13 mouse cellular contexts compared by ENCODE assay signal in genomic region chr3:60589361-60589760, GRCm38 (mm10).
DNase-seq lines count a peak whose midpoint lies in the region; ATAC-seq and TF ChIP-seq lines count a peak whose summit lies in the region.
"Had no signal": no experiment of that assay in that cellular context is flagged by ENCODE, and none has a peak within 500 bp of the region (broad histone marks: within the 10 kb centered on the region; RNA-seq: fewer than 3 reads in every experiment).

No protein-coding gene starts in this region.

- no peaks in the 10 kb centered on the region for H3K4me1 ChIP-seq in forebrain, postnatal 0 days (ENCODE audit: insufficient read depth)
- peaks cover 12% of the 10 kb centered on the region for H3K4me1 ChIP-seq in forebrain, embryonic 10.5 days
- H3K4me1 ChIP-seq in neural tube, embryonic 13.5 days (replicated peaks) = peaks cover 31% of the 10 kb centered on the region
- H3K4me1 ChIP-seq: midbrain, embryonic 12.5 days had no signal

- no peaks in the 10 kb centered on the region for H3K9me3 ChIP-seq in forebrain, postnatal 0 days (ENCODE audit: low read length)
- no peaks in the 10 kb centered on the region for H3K9me3 ChIP-seq in forebrain, embryonic 10.5 days
- H3K9me3 ChIP-seq in neural tube, embryonic 13.5 days = no peaks in the 10 kb centered on the region
- H3K9me3 ChIP-seq: heart, embryonic 10.5 days; limb, embryonic 15.5 days; midbrain, embryonic 12.5 days; stomach, embryonic 15.5 days had no signal

- H3K4me2 ChIP-seq in forebrain, postnatal 0 days (ENCODE audit: low read depth) = no peak overlapping the region
- no peak overlapping the region for H3K4me2 ChIP-seq in neural tube, embryonic 13.5 days
- H3K4me2 ChIP-seq: limb, embryonic 15.5 days; midbrain, embryonic 12.5 days; stomach, embryonic 15.5 days had no signal

- no peak overlapping the region for H3K9ac ChIP-seq in forebrain, postnatal 0 days
- H3K9ac ChIP-seq in neural tube, embryonic 13.5 days = no peak overlapping the region
- H3K9ac ChIP-seq: limb, embryonic 15.5 days; midbrain, embryonic 12.5 days; stomach, embryonic 15.5 days had no signal

- H3K36me3 ChIP-seq in forebrain, postnatal 0 days (ENCODE audit: insufficient read depth) = no peaks in the 10 kb centered on the region
- H3K36me3 ChIP-seq in forebrain, embryonic 10.5 days (replicated peaks) = no peaks in the 10 kb centered on the region
- H3K36me3 ChIP-seq in neural tube, embryonic 13.5 days = no peaks in the 10 kb centered on the region
- H3K36me3 ChIP-seq: heart, embryonic 10.5 days; limb, embryonic 15.5 days; midbrain, embryonic 12.5 days; stomach, embryonic 15.5 days had no signal

- peak; percentile 40; the same call in 1 of the 2 replicates for ATAC-seq in forebrain, postnatal 0 days
- 0 out of 2 replicates have a peak, but pooled peaks have one; percentile 56 for ATAC-seq in neural tube, embryonic 13.5 days (ENCODE audit: low read depth)

- no peak overlapping the region for H3K27ac ChIP-seq in forebrain, postnatal 0 days (ENCODE audit: low read depth, low read length)
- H3K27ac ChIP-seq in forebrain, embryonic 10.5 days = no peak overlapping the region
- H3K27ac ChIP-seq in neural tube, embryonic 13.5 days (replicated peaks) = no peak overlapping the region
- H3K27ac ChIP-seq in layer of hippocampus, adult 2 months = no peak overlapping the region
- H3K27ac ChIP-seq: heart, embryonic 10.5 days; limb, embryonic 15.5 days; midbrain, embryonic 12.5 days; stomach, embryonic 15.5 days had no signal

- H3K4me3 ChIP-seq in forebrain, postnatal 0 days (ENCODE audit: low read depth, low read length) = no peak overlapping the region
- no peak overlapping the region for H3K4me3 ChIP-seq in forebrain, embryonic 10.5 days
- H3K4me3 ChIP-seq in neural tube, embryonic 13.5 days = no peak overlapping the region
- H3K4me3 ChIP-seq in layer of hippocampus, adult 2 months = no peak overlapping the region
- H3K4me3 ChIP-seq: heart, embryonic 10.5 days; limb, embryonic 15.5 days; midbrain, embryonic 12.5 days; stomach, embryonic 15.5 days had no signal

- no peak for TF ChIP-seq CTCF in forebrain, postnatal 0 days (IDR thresholded peaks at IDR 0.05; ENCODE audit: low read depth)
- no peak for TF ChIP-seq CTCF in layer of hippocampus, adult 2 months (conservative IDR thresholded peaks at IDR 0.05)

- 79% methylated on average over 3 of the region's 3 CpGs for WGBS in forebrain, postnatal 0 days
- WGBS in forebrain, embryonic 10.5 days = 93% methylated on average over 3 of the region's 3 CpGs
- WGBS in neural tube, embryonic 13.5 days = 71% methylated on average over 3 of the region's 3 CpGs

- H3K27me3 ChIP-seq in forebrain, postnatal 0 days (ENCODE audit: insufficient read depth, low read length) = no peaks in the 10 kb centered on the region
- no peaks in the 10 kb centered on the region for H3K27me3 ChIP-seq in forebrain, embryonic 10.5 days (ENCODE audit: poor library complexity, severe bottlenecking)
- no peaks in the 10 kb centered on the region for H3K27me3 ChIP-seq in neural tube, embryonic 13.5 days
- H3K27me3 ChIP-seq: limb, embryonic 15.5 days; midbrain, embryonic 12.5 days; stomach, embryonic 15.5 days had no signal

- DNase-seq in forebrain, postnatal 0 days = no peak
- no peak for DNase-seq in forebrain, embryonic 10.5 days (ENCODE audit: extremely low spot score, low spot score)
- no peak for DNase-seq in neural tube, embryonic 10.5 days (ENCODE audit: extremely low spot score, low spot score)
- DNase-seq in gastrocnemius, adult 8-10 months (ENCODE audit: low spot score in 2 of 2) = peak; percentile 40 to 52
- DNase-seq in skeletal muscle tissue, adult 2 months (ENCODE audit: low read depth, low spot score) = peak; percentile 96
- DNase-seq in right cerebral cortex, postnatal 10 days (ENCODE audit: low spot score in 2 of 2) = no peak
- DNase-seq in layer of hippocampus, adult 2 months (ENCODE audit: low spot score in 2 of 2) = no peak
- DNase-seq: cerebellum, adult 2 months had no signal

Comparison
In these comparisons a context has a peak if more than half of its experiments do, and no peak if none do; other contexts are left out.
1. DNase-seq: peak in gastrocnemius, adult 8-10 months (2 of 2) and skeletal muscle tissue, adult 2 months (single experiment); none in forebrain, postnatal 0 days (single experiment), forebrain, embryonic 10.5 days (single experiment), neural tube, embryonic 10.5 days (single experiment), right cerebral cortex, postnatal 10 days (0 of 2) and layer of hippocampus, adult 2 months (0 of 2).